Mouse (Mus musculus) CH12.LX (cell line): Measurements from ENCODE around the gene Ppil1. TPM values are rescaled to one million over a fixed set of nuclear protein-coding genes. Genes with fewer than 3 reads are reported as not detected.

Experiments
- DNase-seq: peaks from one replicate; pipeline ENCODE4 v3.0.0-alpha.2; 2013; ENCODE audit errors: extremely low read depth
- H3K27ac ChIP-seq: 2 replicates; pipeline ENCODE4 v1.5.1; 2012; ENCODE audit warnings: low read depth, mild to moderate bottlenecking, control low read depth, moderate library complexity; ENCODE audit not compliant: insufficient read depth
- H3K27me3 ChIP-seq: replicated peaks from 2 replicates; pipeline ENCODE3; 2012; ENCODE audit warnings: inconsistent platforms
- H3K36me3 ChIP-seq, 2 experiments: replicated peaks in 1 of 2; 2 replicates each; pipeline versions ENCODE3 to v1.6.1; 2012; ENCODE audit warnings: inconsistent platforms in 1 of 2, low read length in 1 of 2, mild to moderate bottlenecking in 1 of 2, mixed read lengths in 1 of 2, moderate library complexity in 1 of 2; ENCODE audit not compliant: control insufficient read depth in 1 of 2, insufficient read depth in 1 of 2
- H3K4me1 ChIP-seq, 2 experiments: 2 replicates each; pipeline ENCODE4 v1.6.1; 2012; ENCODE audit warnings: inconsistent platforms in 1 of 2, moderate library complexity in 1 of 2; ENCODE audit not compliant: insufficient read depth in 2 of 2, control insufficient read depth in 1 of 2
- H3K4me2 ChIP-seq: 2 replicates; pipeline ENCODE4 v1.6.1; 2012; ENCODE audit warnings: low read depth, mild to moderate bottlenecking, control low read depth; ENCODE audit not compliant: poor library complexity, insufficient read depth, severe bottlenecking
- H3K4me3 ChIP-seq, 3 experiments: fragments of 150-350 bp in 1 of 3; sonication (generic) in 1 of 3; replicated peaks in 1 of 3; 2 replicates each; pipeline versions ENCODE3 to v1.5.1; 2011 to 2012; ENCODE audit warnings: low read depth in 2 of 3, low read length in 2 of 3, mild to moderate bottlenecking in 2 of 3, moderate library complexity in 2 of 3, control low read depth in 1 of 3, improper control_type of control experiment in 1 of 3, inconsistent platforms in 1 of 3, mixed read lengths in 1 of 3; ENCODE audit not compliant: poor library complexity in 1 of 3
- H3K79me2 ChIP-seq: replicated peaks from 2 replicates; pipeline ENCODE4 v1.6.1; 2012; ENCODE audit warnings: mild to moderate bottlenecking, moderate library complexity; ENCODE audit not compliant: control insufficient read depth, poor library complexity, insufficient read depth, severe bottlenecking; ENCODE audit errors: extremely low read depth
- H3K9ac ChIP-seq: 2 replicates; pipeline ENCODE4 v1.6.1; 2012; ENCODE audit warnings: low read depth, mild to moderate bottlenecking, control low read depth, moderate library complexity; ENCODE audit not compliant: insufficient read depth
- H3K9me3 ChIP-seq: replicated peaks from 2 replicates; pipeline ENCODE3; 2012; ENCODE audit warnings: low read length, inconsistent platforms, mixed read lengths
- CHD2 ChIP-seq: IDR thresholded peaks from 2 replicates; pipeline ENCODE4 v1.6.1; 2011; ENCODE audit warnings: low read length, improper control_type of control experiment
- E2F4 ChIP-seq: IDR thresholded peaks from 2 replicates; pipeline ENCODE4 v1.6.1; 2011; ENCODE audit warnings: low read depth, low read length, improper control_type of control experiment; ENCODE audit not compliant: insufficient replicate concordance
- ELF1 ChIP-seq: IDR thresholded peaks from 2 replicates; pipeline ENCODE4 v1.6.1; 2014; ENCODE audit warnings: low read depth, mild to moderate bottlenecking, inconsistent platforms, low read length, improper control_type of control experiment
- EP300 ChIP-seq: IDR thresholded peaks from 2 replicates; pipeline ENCODE4 v1.6.1; 2011; ENCODE audit warnings: low read length, improper control_type of control experiment
- ETS1 ChIP-seq: conservative IDR thresholded peaks from 2 replicates; pipeline ENCODE4 v1.6.1; 2012; ENCODE audit warnings: low read depth, mild to moderate bottlenecking, inconsistent platforms, low read length, improper control_type of control experiment, moderate library complexity
- GABPA ChIP-seq: IDR thresholded peaks from 2 replicates; pipeline ENCODE4 v1.6.1; 2012; ENCODE audit warnings: low read depth, low read length, improper control_type of control experiment, inconsistent platforms; ENCODE audit not compliant: insufficient replicate concordance
- HCFC1 ChIP-seq: IDR thresholded peaks from 2 replicates; pipeline ENCODE4 v1.6.1; 2012; ENCODE audit warnings: low read depth, mild to moderate bottlenecking, inconsistent platforms, low read length, improper control_type of control experiment
- JUN ChIP-seq: IDR thresholded peaks from 2 replicates; pipeline ENCODE4 v1.6.1; 2011; ENCODE audit warnings: low read depth, mild to moderate bottlenecking, low read length, improper control_type of control experiment, moderate library complexity; ENCODE audit not compliant: insufficient read depth
- JUND ChIP-seq: conservative IDR thresholded peaks from 2 replicates; pipeline ENCODE4 v1.6.1; 2011; ENCODE audit warnings: low read depth, low read length, improper control_type of control experiment
- KAT2A ChIP-seq: IDR thresholded peaks from 2 replicates; pipeline ENCODE4 v1.6.1; 2012; ENCODE audit warnings: low read length, improper control_type of control experiment, inconsistent platforms; ENCODE audit not compliant: insufficient replicate concordance
- MAFK ChIP-seq: IDR thresholded peaks from 2 replicates; pipeline ENCODE4 v1.6.1; 2011; ENCODE audit warnings: low read length, improper control_type of control experiment; ENCODE audit not compliant: insufficient replicate concordance
- MEF2A ChIP-seq: IDR thresholded peaks from 2 replicates; pipeline ENCODE4 v1.6.1; 2014; ENCODE audit warnings: low read depth, mild to moderate bottlenecking, inconsistent platforms, low read length, improper control_type of control experiment, borderline replicate concordance
- MYC ChIP-seq: IDR thresholded peaks from 2 replicates; pipeline ENCODE4 v1.6.1; 2011; ENCODE audit warnings: low read depth, mild to moderate bottlenecking, improper control_type of control experiment, low read length
- NELFE ChIP-seq: IDR thresholded peaks from 2 replicates; pipeline ENCODE4 v1.6.1; 2011; ENCODE audit warnings: low read depth, low read length, improper control_type of control experiment
- PAX5 ChIP-seq: IDR thresholded peaks from 2 replicates; pipeline ENCODE4 v1.6.1; 2012; ENCODE audit warnings: low read length, inconsistent platforms, mixed read lengths
- POLR2A ChIP-seq: IDR thresholded peaks from 2 replicates; pipeline ENCODE4 v1.6.1; 2011; ENCODE audit warnings: low read depth, mild to moderate bottlenecking, improper control_type of control experiment, low read length
- POLR2AphosphoS2 ChIP-seq: IDR thresholded peaks from 2 replicates; pipeline ENCODE4 v1.6.1; 2011; ENCODE audit warnings: low read depth, low read length, improper control_type of control experiment
- RCOR1 ChIP-seq: conservative IDR thresholded peaks from 2 replicates; pipeline ENCODE4 v1.6.1; 2012; ENCODE audit warnings: low read depth, mild to moderate bottlenecking, inconsistent platforms, low read length, improper control_type of control experiment
- SIN3A ChIP-seq: IDR thresholded peaks from 2 replicates; pipeline ENCODE4 v1.6.1; 2012; ENCODE audit warnings: low read length, improper control_type of control experiment, inconsistent platforms
- SMC3 ChIP-seq: IDR thresholded peaks from 2 replicates; pipeline ENCODE4 v1.6.1; 2011; ENCODE audit warnings: low read depth, low read length, improper control_type of control experiment
- TBP ChIP-seq: conservative IDR thresholded peaks from 2 replicates; pipeline ENCODE4 v1.6.1; 2011; ENCODE audit warnings: low read depth, low read length, improper control_type of control experiment
- TCF12 ChIP-seq: IDR thresholded peaks from 2 replicates; pipeline ENCODE4 v1.6.1; 2014; ENCODE audit warnings: low read depth, mild to moderate bottlenecking, inconsistent platforms, low read length, improper control_type of control experiment
- USF1 ChIP-seq: IDR thresholded peaks from 2 replicates; pipeline ENCODE4 v1.6.1; 2014; ENCODE audit warnings: low read depth, mild to moderate bottlenecking, inconsistent platforms, low read length, improper control_type of control experiment
- USF2 ChIP-seq: conservative IDR thresholded peaks from 2 replicates; pipeline ENCODE4 v1.6.1; 2011; ENCODE audit warnings: low read depth, low read length, improper control_type of control experiment
- ZKSCAN1 ChIP-seq: IDR thresholded peaks from 2 replicates; pipeline ENCODE4 v1.6.1; 2012; ENCODE audit warnings: low read depth, inconsistent platforms, low read length, improper control_type of control experiment, borderline replicate concordance
- ZNF384 ChIP-seq: IDR thresholded peaks from 2 replicates; pipeline ENCODE4 v1.6.1; 2012; ENCODE audit warnings: low read depth, low read length, improper control_type of control experiment, inconsistent platforms
- dilution Hi-C: fragments of 300-500 bp; cut with MboI; formaldehyde crosslinking; loops from 2 replicates; pipeline ENCODE4 v1.14.3; 2020; ENCODE audit warnings: low sequenced_read_pairs; ENCODE audit not compliant: extremely low pct_unique_long_range_greater_than_20kb, extremely low pct_ligation_motif_present
- in situ Hi-C: fragments of 300-500 bp; cut with MboI; formaldehyde crosslinking; loops from 3 replicates; pipeline ENCODE4 v1.14.3; 2019; ENCODE audit warnings: low sequenced_read_pairs, low pct_ligation_motif_present, low pct_unique_long_range_greater_than_20kb, mixed read lengths
- polyA plus RNA-seq: library from polyadenylated mRNA; unstranded; fragments of >175 nt; gene quantifications from 2 replicates; pipeline ENCODE4 v1.2.1, GENCODE M21; 2012; ENCODE audit warnings: low read depth; ENCODE audit not compliant: insufficient read length
- total RNA-seq, 2 experiments: library from RNA; depleted of rRNA; stranded (reverse); fragments of 300-350 nt in 1 of 2; fragments of >200 nt in 1 of 2; gene quantifications; 2 replicates each; pipeline ENCODE4 v1.2.3; 2012 to 2014

The Ppil1 gene
- total and polyA plus RNA-seq, 3 experiments: 97.2 to 143 (median 107) TPM

DNA sequence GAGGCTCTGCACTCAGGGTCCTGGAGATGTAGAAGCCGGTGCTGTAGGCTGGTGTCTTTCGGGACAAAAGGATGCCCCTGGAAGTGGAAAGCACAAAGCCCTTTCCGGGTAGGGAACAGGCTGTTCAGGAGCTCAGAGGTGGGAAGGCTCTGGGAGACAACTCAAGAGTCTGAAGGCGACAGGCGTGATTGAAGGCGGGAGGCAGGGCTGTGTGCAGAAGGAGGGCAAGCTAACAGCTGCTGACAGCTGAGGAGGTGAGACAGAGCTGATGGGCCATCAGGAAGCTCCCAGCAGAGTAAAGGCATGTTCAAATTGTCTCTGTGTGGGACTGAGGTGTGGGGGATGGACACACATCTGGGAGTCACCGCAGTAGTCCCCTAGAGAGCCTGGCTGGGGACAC, 27.9 kb downstream of the Ppil1 start:
- dilution Hi-C loops (no loop called here), in situ Hi-C loops (no loop called here)
- Histone ChIP-seq H3K36me3 (no peaks in the 10 kb centered on the region), H3K4me2 (no peak overlapping the region), H3K4me3 (no peak overlapping the region), H3K79me2 (no peaks in the 10 kb centered on the region), H3K27ac (no peak overlapping the region), H3K27me3 (peaks cover 15% of the 10 kb centered on the region), H3K9me3 (no peaks in the 10 kb centered on the region), H3K4me1 (peaks cover 0 to 7% of the 10 kb centered on the region in 2 experiments; a peak in 1 of 4 replicates), H3K9ac (no peak overlapping the region)
- DNase-seq: no peak
- TF ChIP-seq USF1: no peak
- TF ChIP-seq JUN: no peak
- no peak for TF ChIP-seq HCFC1
- no peak for TF ChIP-seq KAT2A
- no peak for TF ChIP-seq POLR2A
- no peak for TF ChIP-seq SMC3
- no peak for TF ChIP-seq CHD2
- no peak for TF ChIP-seq MAFK
- TF ChIP-seq TBP: no peak
- TF ChIP-seq USF2: no peak
- TF ChIP-seq MYC: no peak
- TF ChIP-seq NELFE: no peak
- TF ChIP-seq POLR2AphosphoS2: no peak
- no peak for TF ChIP-seq MEF2A
- TF ChIP-seq ETS1: no peak

DNA sequence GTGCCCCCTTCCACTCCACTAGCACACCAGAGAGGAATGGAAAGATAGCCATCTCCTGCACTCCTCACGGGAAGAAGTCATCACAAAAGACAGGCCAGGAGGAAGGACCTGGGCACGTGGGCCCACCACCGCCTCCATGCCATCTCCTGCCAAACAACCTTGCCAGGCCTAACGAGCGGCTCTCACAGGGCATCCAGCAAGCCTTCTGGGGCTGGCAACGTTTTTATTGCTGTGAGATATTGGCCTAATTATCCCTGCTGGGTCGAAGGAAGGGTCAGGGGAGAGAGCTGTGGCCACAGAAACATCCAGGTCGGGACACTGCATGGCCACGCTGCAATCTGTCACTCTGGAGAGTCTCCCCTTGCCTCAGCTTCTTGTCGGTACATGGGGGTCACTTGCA, 32.9 kb downstream of the Ppil1 start:
- no peak for TF ChIP-seq ZKSCAN1
- TF ChIP-seq JUND: no peak
- no peak for TF ChIP-seq ELF1
- no peak for TF ChIP-seq ETS1
- TF ChIP-seq TCF12: no peak
- TF ChIP-seq RCOR1: no peak
- TF ChIP-seq POLR2A: no peak
- no peak for TF ChIP-seq MAFK
- no peak for TF ChIP-seq CHD2
- no peak for TF ChIP-seq SIN3A
- no peak for TF ChIP-seq E2F4
- no peak for TF ChIP-seq PAX5
- no peak for TF ChIP-seq GABPA
- no peak for TF ChIP-seq KAT2A
- no peak for TF ChIP-seq EP300
- no peak for TF ChIP-seq HCFC1
- TF ChIP-seq ZNF384: no peak
- no peak for TF ChIP-seq USF1
- H3K27ac ChIP-seq: no peak overlapping the region
- no peak overlapping the region for H3K4me3 ChIP-seq
- H3K79me2 ChIP-seq: no peaks in the 10 kb centered on the region
- H3K4me2 ChIP-seq: no peak overlapping the region
- peaks cover 15% of the 10 kb centered on the region for H3K27me3 ChIP-seq
- dilution Hi-C loops (no loop called here), in situ Hi-C loops (no loop called here)
- no peak overlapping the region for H3K9ac ChIP-seq
- H3K36me3 ChIP-seq: no peaks in the 10 kb centered on the region
- no peaks in the 10 kb centered on the region for H3K9me3 ChIP-seq
- no peak for DNase-seq
- peaks cover 0 to 3% of the 10 kb centered on the region in 2 experiments; a peak in 1 of 4 replicates for H3K4me1 ChIP-seq
